Comparison of ENCODE assay signal across 9 mouse cellular contexts in the genomic region with DNA sequence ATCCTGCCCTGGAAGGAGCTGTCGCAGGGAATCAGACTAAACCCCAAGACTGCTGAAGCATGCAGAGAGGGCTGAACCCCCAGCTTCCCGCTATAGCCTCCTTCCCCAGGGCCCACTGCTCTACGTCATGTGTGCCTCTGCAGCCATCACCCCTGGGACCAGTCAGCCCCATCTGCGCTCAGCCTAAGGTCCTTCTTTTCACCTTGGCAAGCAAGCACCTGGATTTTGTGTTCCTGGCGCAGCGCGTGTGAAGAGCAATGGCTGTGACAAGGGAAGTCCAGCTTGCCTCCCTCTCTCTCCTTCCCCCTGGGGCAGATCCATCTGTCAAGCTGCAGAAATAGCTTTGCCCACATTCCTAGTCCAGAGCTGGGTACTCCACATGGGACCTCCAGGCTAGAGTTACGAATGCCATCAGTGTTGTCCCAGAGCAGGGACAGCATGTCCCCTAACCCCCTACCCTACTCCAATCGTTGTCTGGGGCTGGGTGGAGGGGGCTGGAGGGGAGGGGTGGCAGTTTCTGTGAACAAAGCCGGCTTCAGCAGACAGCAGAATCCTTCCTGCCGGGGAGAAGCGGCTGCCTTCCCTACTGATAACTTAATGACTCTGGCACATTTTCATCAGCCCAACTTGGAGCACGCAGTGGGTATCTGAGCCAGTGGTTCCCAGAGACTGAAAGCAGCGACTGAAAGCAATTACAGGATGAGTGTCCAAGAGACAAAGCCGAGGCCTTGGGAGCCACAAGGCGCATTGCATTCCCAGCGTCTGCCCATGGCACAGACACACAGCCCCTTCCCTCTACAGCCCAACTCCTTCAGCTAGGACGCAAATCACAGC.
DNase-seq lines count a peak whose midpoint lies in the region; ATAC-seq and TF ChIP-seq lines count a peak whose summit lies in the region.
"Had no signal": no experiment of that assay in that cellular context is flagged by ENCODE, and none has a peak within 500 bp of the region (broad histone marks: within the 10 kb centered on the region; RNA-seq: fewer than 3 reads in every experiment).

No protein-coding gene starts in this region.

- no peak overlapping the region; the same call in 1 of the 2 replicates for H3K9ac ChIP-seq in embryonic facial prominence, embryonic 14.5 days (ENCODE audit: low read depth, low read length)
- peak overlapping the region; percentile 8; the same call in 1 of the 2 replicates for H3K9ac ChIP-seq in heart, embryonic 15.5 days
- no peak overlapping the region for H3K9ac ChIP-seq in limb, embryonic 11.5 days (ENCODE audit: low read length)
- no peak overlapping the region for H3K9ac ChIP-seq in liver, embryonic 11.5 days (ENCODE audit: low read depth, low read length)

- peak; percentile 76 for ATAC-seq in embryonic facial prominence, embryonic 14.5 days (ENCODE audit: low read depth)
- peak; percentile 27; the same call in 1 of the 2 replicates for ATAC-seq in heart, embryonic 15.5 days (replicated peaks; ENCODE audit: insufficient number of reproducible peaks, insufficient read depth, low FRiP score, low read depth)
- ATAC-seq in limb, embryonic 11.5 days (ENCODE audit: insufficient number of reproducible peaks, low FRiP score, low TSS enrichment, low read depth), result peak; percentile 31; the same call in 1 of the 2 replicates
- no peak for ATAC-seq in liver, embryonic 11.5 days (replicated peaks; ENCODE audit: low FRiP score)

- peak overlapping the region; percentile 75 for H3K27ac ChIP-seq in layer of hippocampus, adult 2 months
- no peak overlapping the region; the same call in 1 of the 2 replicates for H3K27ac ChIP-seq in embryonic facial prominence, embryonic 14.5 days (replicated peaks; ENCODE audit: low read depth, low read length)
- peak overlapping the region; percentile 86 for H3K27ac ChIP-seq in heart, embryonic 15.5 days
- H3K27ac ChIP-seq in limb, embryonic 11.5 days (replicated peaks; ENCODE audit: low read depth, low read length), result no peak overlapping the region
- no peak overlapping the region for H3K27ac ChIP-seq in liver, embryonic 11.5 days (ENCODE audit: low read depth, low read length)
- H3K27ac ChIP-seq: macrophage had no signal

- peak overlapping the region; percentile 31 for H3K4me2 ChIP-seq in embryonic facial prominence, embryonic 14.5 days (ENCODE audit: low read depth, low read length)
- H3K4me2 ChIP-seq in heart, embryonic 15.5 days, result peak overlapping the region; percentile 42
- H3K4me2 ChIP-seq in limb, embryonic 11.5 days (ENCODE audit: low read depth, severe bottlenecking), result no peak overlapping the region
- H3K4me2 ChIP-seq in liver, embryonic 11.5 days, result no peak overlapping the region

- WGBS in embryonic facial prominence, embryonic 14.5 days, result 16% methylated on average over 18 of the region's 18 CpGs
- 33% methylated on average over 18 of the region's 18 CpGs for WGBS in heart, embryonic 15.5 days
- 37% methylated on average over 18 of the region's 18 CpGs for WGBS in limb, embryonic 11.5 days
- WGBS in liver, embryonic 11.5 days, result 55% methylated on average over 18 of the region's 18 CpGs

- DNase-seq in layer of hippocampus, adult 2 months (ENCODE audit: low spot score in 2 of 2), result no peak
- DNase-seq in layer of hippocampus, adult 9-10 months (ENCODE audit: low spot score), result no peak
- DNase-seq in embryonic facial prominence, embryonic 14.5 days (ENCODE audit: low spot score), result peak; percentile 50
- no peak for DNase-seq in limb, embryonic 11.5 days (ENCODE audit: low spot score)
- peak; percentile 33 for DNase-seq in skeletal muscle tissue, adult 2 months (ENCODE audit: low read depth, low spot score)
- DNase-seq in lung, postnatal 14 days, result no peak
- no peak for DNase-seq in liver, embryonic 11.5 days (ENCODE audit: low spot score)

- H3K4me3 ChIP-seq in layer of hippocampus, adult 2 months, result no peak overlapping the region
- H3K4me3 ChIP-seq in embryonic facial prominence, embryonic 14.5 days (ENCODE audit: low read depth, low read length), result no peak overlapping the region
- H3K4me3 ChIP-seq in heart, embryonic 15.5 days, result 0 out of 2 replicates have a peak overlapping the region, but pooled peaks have one; percentile 14
- H3K4me3 ChIP-seq in limb, embryonic 11.5 days (ENCODE audit: low read depth, low read length), result no peak overlapping the region
- no peak overlapping the region for H3K4me3 ChIP-seq in liver, embryonic 11.5 days (ENCODE audit: low read depth, low read length)

- no peaks in the 10 kb centered on the region for H3K36me3 ChIP-seq in embryonic facial prominence, embryonic 14.5 days (ENCODE audit: control insufficient read depth, insufficient read depth, low read length)
- H3K36me3 ChIP-seq in heart, embryonic 15.5 days, result no peaks in the 10 kb centered on the region
- H3K36me3 ChIP-seq in limb, embryonic 11.5 days (ENCODE audit: control insufficient read depth, insufficient read depth, low read length), result no peaks in the 10 kb centered on the region
- no peaks in the 10 kb centered on the region for H3K36me3 ChIP-seq in liver, embryonic 11.5 days (ENCODE audit: control insufficient read depth, insufficient read depth, low read length)

- no peaks in the 10 kb centered on the region for H3K27me3 ChIP-seq in embryonic facial prominence, embryonic 14.5 days (replicated peaks; ENCODE audit: control insufficient read depth, insufficient read depth, low read length)
- no peaks in the 10 kb centered on the region for H3K27me3 ChIP-seq in heart, embryonic 15.5 days
- no peaks in the 10 kb centered on the region for H3K27me3 ChIP-seq in limb, embryonic 11.5 days (ENCODE audit: control insufficient read depth, insufficient read depth, low read length)
- H3K27me3 ChIP-seq in liver, embryonic 11.5 days (replicated peaks; ENCODE audit: control insufficient read depth, insufficient read depth, low read length), result no peaks in the 10 kb centered on the region

- TF ChIP-seq CTCF in layer of hippocampus, adult 2 months (conservative IDR thresholded peaks at IDR 0.05), result no peak

- H3K4me1 ChIP-seq in embryonic facial prominence, embryonic 14.5 days (ENCODE audit: control insufficient read depth, insufficient read depth, low read length), result peaks cover 12% of the 10 kb centered on the region; the same call in 1 of the 2 replicates
- H3K4me1 ChIP-seq in heart, embryonic 15.5 days (replicated peaks), result peaks cover 27% of the 10 kb centered on the region
- peaks cover 3% of the 10 kb centered on the region; the same call in 1 of the 2 replicates for H3K4me1 ChIP-seq in limb, embryonic 11.5 days (ENCODE audit: control insufficient read depth, insufficient read depth, low read length)
- no peaks in the 10 kb centered on the region for H3K4me1 ChIP-seq in liver, embryonic 11.5 days (replicated peaks; ENCODE audit: control insufficient read depth, insufficient read depth, low read length)

- H3K9me3 ChIP-seq in embryonic facial prominence, embryonic 14.5 days (ENCODE audit: control insufficient read depth, low read length), result no peaks in the 10 kb centered on the region
- no peaks in the 10 kb centered on the region for H3K9me3 ChIP-seq in heart, embryonic 15.5 days (replicated peaks)
- no peaks in the 10 kb centered on the region for H3K9me3 ChIP-seq in limb, embryonic 11.5 days (ENCODE audit: control insufficient read depth, low read length)
- H3K9me3 ChIP-seq in liver, embryonic 11.5 days (ENCODE audit: control insufficient read depth, low read length), result no peaks in the 10 kb centered on the region

Comparison
In these comparisons a context has a peak if more than half of its experiments do, and no peak if none do; other contexts are left out.
1. DNase-seq: peak in embryonic facial prominence, embryonic 14.5 days (single experiment) and skeletal muscle tissue, adult 2 months (single experiment); none in layer of hippocampus, adult 2 months (0 of 2), layer of hippocampus, adult 9-10 months (single experiment), limb, embryonic 11.5 days (single experiment), lung, postnatal 14 days (single experiment) and liver, embryonic 11.5 days (single experiment).
2. H3K27ac ChIP-seq: peak in layer of hippocampus, adult 2 months (single experiment) and heart, embryonic 15.5 days (single experiment); none in embryonic facial prominence, embryonic 14.5 days (single experiment), limb, embryonic 11.5 days (single experiment) and liver, embryonic 11.5 days (single experiment).
3. H3K4me2 ChIP-seq: peak in embryonic facial prominence, embryonic 14.5 days (single experiment) and heart, embryonic 15.5 days (single experiment); none in limb, embryonic 11.5 days (single experiment) and liver, embryonic 11.5 days (single experiment).